Mouse (Mus musculus) forebrain, embryonic 12.5 days (tissue): Measurements from ENCODE around the gene Polr2g. TPM values are rescaled to one million over a fixed set of nuclear protein-coding genes. Genes with fewer than 3 reads are reported as not detected.

Experiments used
- polyA plus RNA-seq: library from polyadenylated mRNA; unstranded; fragments of >200 nt; fragmentation: Nextera tagmentation; extraction: Ambion mirVana; gene quantifications from 2 replicates; pipeline ENCODE4 v1.2.1, GENCODE M21; 2016

Polr2g gene
- polyA plus RNA-seq, 1 experiment from 2014 or later, result 161 TPM

Other genes with a start within 250 kb of the Polr2g start
- 0.28 and 0.40 TPM in 2 replicates for gene Slc22a8, start 207.3 kb downstream of the Polr2g start, polyA plus RNA-seq
- gene Slc22a6, start 180.5 kb downstream of the Polr2g start, polyA plus RNA-seq, result 0.70 and 0.87 TPM in 2 replicates
- gene Chrm1, start 134.8 kb downstream of the Polr2g start, polyA plus RNA-seq, result 0.10 and 0.27 TPM in 2 replicates
- gene Slc3a2, start 75.2 kb downstream of the Polr2g start, polyA plus RNA-seq, result 140 and 143 TPM in 2 replicates
- 83.7 and 85.9 TPM in 2 replicates for gene Wdr74, start 62.8 kb downstream of the Polr2g start, polyA plus RNA-seq
- 2.8 and 3.7 TPM in 2 replicates for gene 1700092M07Rik, start 57.9 kb downstream of the Polr2g start, polyA plus RNA-seq
- 108 and 114 TPM in 2 replicates for gene Stx5a, start 57.2 kb downstream of the Polr2g start, polyA plus RNA-seq
- 206 and 225 TPM in 2 replicates for gene Nxf1, start 41.5 kb downstream of the Polr2g start, polyA plus RNA-seq
- 203 and 210 TPM in 2 replicates for gene Tmem223, start 27.6 kb downstream of the Polr2g start, polyA plus RNA-seq
- gene Tmem179b, start 24.1 kb downstream of the Polr2g start, polyA plus RNA-seq, result 34.4 and 36.9 TPM in 2 replicates
- 35.9 and 41.5 TPM in 2 replicates for gene Taf6l, start 12.2 kb downstream of the Polr2g start, polyA plus RNA-seq
- gene Zbtb3, start 4.0 kb upstream of the Polr2g start, polyA plus RNA-seq, result 6.6 and 7.9 TPM in 2 replicates
- gene Ttc9c, start 20.8 kb upstream of the Polr2g start, polyA plus RNA-seq, result 78.7 and 83.9 TPM in 2 replicates
- gene Hnrnpul2, start 21.4 kb upstream of the Polr2g start, polyA plus RNA-seq, result 7.2 and 7.8 TPM in 2 replicates
- not detected in 2 replicates for gene AC129217.1, start 31.2 kb upstream of the Polr2g start, polyA plus RNA-seq
- gene Bscl2, start 38.9 kb upstream of the Polr2g start, polyA plus RNA-seq, result 57.5 and 62.9 TPM in 2 replicates
- 131 and 139 TPM in 2 replicates for gene Gng3, start 40.6 kb upstream of the Polr2g start, polyA plus RNA-seq
- 0.26 and 0.60 TPM in 2 replicates for gene Lrrn4cl, start 52.2 kb upstream of the Polr2g start, polyA plus RNA-seq
- gene Ubxn1, start 72.9 kb upstream of the Polr2g start, polyA plus RNA-seq, result 178 and 182 TPM in 2 replicates
- 55.2 and 57.3 TPM in 2 replicates for gene Uqcc3, start 82.3 kb upstream of the Polr2g start, polyA plus RNA-seq
- 104 and 119 TPM in 2 replicates for gene Lbhd1, start 85.2 kb upstream of the Polr2g start, polyA plus RNA-seq
- gene Gm49403, start 85.4 kb upstream of the Polr2g start, polyA plus RNA-seq, result not detected in 2 replicates
- gene 1810009A15Rik, start 90.3 kb upstream of the Polr2g start, polyA plus RNA-seq, result 91.0 and 104 TPM in 2 replicates
- gene Gm49416, start 90.3 kb upstream of the Polr2g start, polyA plus RNA-seq, result not detected in 2 replicates
- 48.1 and 52.6 TPM in 2 replicates for gene Ints5, start 94.4 kb upstream of the Polr2g start, polyA plus RNA-seq
- 106 and 113 TPM in 2 replicates for gene Ganab, start 99.5 kb upstream of the Polr2g start, polyA plus RNA-seq
- 64.4 and 64.8 TPM in 2 replicates for gene B3gat3, start 121.8 kb upstream of the Polr2g start, polyA plus RNA-seq
- 1.3 and 2.5 TPM in 2 replicates for gene Rom1, start 130.8 kb upstream of the Polr2g start, polyA plus RNA-seq
- gene Eml3, start 131.0 kb upstream of the Polr2g start, polyA plus RNA-seq, result 13.2 and 13.8 TPM in 2 replicates
- gene Mta2, start 143.3 kb upstream of the Polr2g start, polyA plus RNA-seq, result 193 and 206 TPM in 2 replicates
- gene Tut1, start 155.3 kb upstream of the Polr2g start, polyA plus RNA-seq, result 36.9 and 37.0 TPM in 2 replicates
- gene Eef1g, start 168.5 kb upstream of the Polr2g start, polyA plus RNA-seq, result 365 and 373 TPM in 2 replicates
- 6.4 and 8.5 TPM in 2 replicates for gene Ahnak, start 190.7 kb upstream of the Polr2g start, polyA plus RNA-seq